Mouse (Mus musculus) gastrocnemius, postnatal 10 days (tissue): ENCODE measurements around the gene Slc9a3r2. TPM values are rescaled to one million over a fixed set of nuclear protein-coding genes. Genes with fewer than 3 reads are reported as not detected.
A peak's percentile ranks its signal among the peaks of the same experiment; 100 is the strongest.

ENCODE experiments used
- DNase-seq: peaks from one replicate; pipeline ENCODE4 v3.0.0; 2021; ENCODE audit warnings: mixed read lengths
- total RNA-seq, 2 experiments: library from RNA; stranded (reverse); gene quantifications; 2 replicates each; pipeline ENCODE4 v1.2.3; 2021

The Slc9a3r2 gene
- total RNA-seq, 2 experiments from 2014 or later: 30.1 to 33.4 TPM

- DNase-seq: no peak
Observed at GRCm38 (mm10) chr17:24636781-24637481, 13.2 kb downstream of the Slc9a3r2 start.

GRCm38 (mm10) chr17:24635694-24636093, 14.4 kb downstream of the Slc9a3r2 start:
- no peak for DNase-seq

- DNase-seq: no peak
Observed at GRCm38 (mm10) chr17:24635024-24635423, 15.1 kb downstream of the Slc9a3r2 start.

GRCm38 (mm10) chr17:24633831-24634230, 16.3 kb downstream of the Slc9a3r2 start:
- no peak for DNase-seq

- DNase-seq: peak; percentile 72
Observed at GRCm38 (mm10) chr17:24632813-24633449, 17.2 kb downstream of the Slc9a3r2 start.

GRCm38 (mm10) chr17:24632167-24632812, 17.8 kb downstream of the Slc9a3r2 start, which contains the start of the genes Tsc2 and Nthl1:
Gene Tsc2, minus strand, starts transcription at chr17:24632630.
Gene Nthl1, plus strand, starts transcription at chr17:24632680.
- peak; percentile 76 for DNase-seq

GRCm38 (mm10) chr17:24630072-24630471, 20.1 kb downstream of the Slc9a3r2 start:
- no peak for DNase-seq

- peak; percentile 75 for DNase-seq
Observed at GRCm38 (mm10) chr17:24628646-24629045, 21.5 kb downstream of the Slc9a3r2 start.

GRCm38 (mm10) chr17:24625472-24625871, 24.7 kb downstream of the Slc9a3r2 start:
- no peak for DNase-seq

GRCm38 (mm10) chr17:24617561-24618194, 32.4 kb downstream of the Slc9a3r2 start:
- DNase-seq: no peak

- DNase-seq: no peak
Observed at GRCm38 (mm10) chr17:24610711-24611110, 39.4 kb downstream of the Slc9a3r2 start.

GRCm38 (mm10) chr17:24608874-24609273, 41.3 kb downstream of the Slc9a3r2 start:
- no peak for DNase-seq

GRCm38 (mm10) chr17:24608370-24608769, 41.8 kb downstream of the Slc9a3r2 start:
- no peak for DNase-seq

- no peak for DNase-seq
Observed at GRCm38 (mm10) chr17:24604557-24604956, 45.6 kb downstream of the Slc9a3r2 start.

GRCm38 (mm10) chr17:24603961-24604360, 46.2 kb downstream of the Slc9a3r2 start:
- no peak for DNase-seq

- DNase-seq: no peak
Observed at GRCm38 (mm10) chr17:24600502-24600901, 49.6 kb downstream of the Slc9a3r2 start.

- no peak for DNase-seq
Observed at GRCm38 (mm10) chr17:24597989-24598388, 52.1 kb downstream of the Slc9a3r2 start.

GRCm38 (mm10) chr17:24596471-24597183, 53.5 kb downstream of the Slc9a3r2 start:
- no peak for DNase-seq

GRCm38 (mm10) chr17:24596073-24596466, 54.1 kb downstream of the Slc9a3r2 start:
- no peak for DNase-seq

- peak; percentile 35 for DNase-seq
Observed at GRCm38 (mm10) chr17:24595126-24596072, 54.7 kb downstream of the Slc9a3r2 start.
